Mouse (Mus musculus) embryonic facial prominence, embryonic 13.5 days (tissue): ENCODE measurements around the gene Spry1. TPM values are rescaled to one million over a fixed set of nuclear protein-coding genes. Genes with fewer than 3 reads are reported as not detected.

ENCODE experiments used
- ATAC-seq: fragments of 200-750 bp; cut with Nextera tagmentation; 2 replicates; pipeline ENCODE4 v1.8.0; 2017; ENCODE audit warnings: low read depth; ENCODE audit not compliant: insufficient number of reproducible peaks, insufficient read depth, low FRiP score, low TSS enrichment
- H3K27ac ChIP-seq: fragments of 300-500 bp; sonication (generic); 2 replicates; pipeline ENCODE4 v1.5.1; 2015; ENCODE audit warnings: moderate library complexity, mild to moderate bottlenecking, inconsistent platforms
- H3K27me3 ChIP-seq: fragments of 300-500 bp; sonication (generic); 2 replicates; pipeline ENCODE4 v1.6.1; 2015; ENCODE audit warnings: mild to moderate bottlenecking, inconsistent platforms
- H3K36me3 ChIP-seq: fragments of 300-500 bp; sonication (generic); 2 replicates; pipeline ENCODE4 v1.6.1; 2015; ENCODE audit warnings: mild to moderate bottlenecking, inconsistent platforms
- H3K4me1 ChIP-seq: fragments of 300-500 bp; sonication (generic); 2 replicates; pipeline ENCODE4 v1.6.1; 2015; ENCODE audit warnings: inconsistent platforms
- H3K4me2 ChIP-seq: fragments of 300-500 bp; sonication (generic); 2 replicates; pipeline ENCODE4 v1.6.1; 2015; ENCODE audit warnings: moderate library complexity, mild to moderate bottlenecking, inconsistent platforms
- H3K4me3 ChIP-seq: fragments of 300-500 bp; sonication (generic); 2 replicates; pipeline ENCODE4 v1.5.1; 2015; ENCODE audit warnings: mild to moderate bottlenecking, inconsistent platforms
- H3K9ac ChIP-seq: fragments of 300-500 bp; sonication (generic); 2 replicates; pipeline ENCODE4 v1.6.1; 2015; ENCODE audit warnings: mild to moderate bottlenecking, inconsistent platforms
- H3K9me3 ChIP-seq: fragments of 300-500 bp; sonication (generic); 2 replicates; pipeline ENCODE4 v1.6.1; 2016; ENCODE audit warnings: inconsistent platforms
- WGBS: fragments of 180-500 bp; shearing (Covaris S2); methylation state at CpG from one replicate; pipeline ENCODE4 v1.1.7; 2015; ENCODE audit warnings: mixed read lengths; 5-methylcytosine and 5-hydroxymethylcytosine counted together
- polyA plus RNA-seq: library from polyadenylated mRNA; unstranded; fragments of >200 nt; fragmentation: Nextera tagmentation; extraction: Ambion mirVana; gene quantifications from 2 replicates; pipeline ENCODE4 v1.2.1, GENCODE M21; 2015

The Spry1 gene
- polyA plus RNA-seq, 1 experiment from 2014 or later = 12.6 TPM

DNA sequence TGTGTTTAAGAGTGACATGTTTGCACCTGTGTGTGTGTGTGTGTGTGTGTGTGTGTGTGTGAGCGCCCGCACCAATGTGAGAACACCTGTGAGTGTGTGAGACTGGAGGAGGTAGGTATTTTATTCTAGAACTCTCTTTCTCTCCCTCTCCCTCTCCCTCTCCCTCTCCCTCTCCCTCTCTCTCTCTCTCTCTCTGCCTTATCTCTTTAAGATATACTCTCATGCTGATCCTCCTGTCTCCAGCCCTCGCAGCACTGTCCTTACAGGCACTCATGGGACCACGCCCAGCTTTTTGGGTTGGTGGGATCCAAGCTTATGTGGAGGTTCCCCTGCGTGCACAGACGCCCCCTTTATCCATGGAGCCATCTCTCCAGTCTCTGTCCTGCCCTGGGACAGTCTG, 15.0 kb downstream of the Spry1 start:
- no peak overlapping the region for H3K9ac ChIP-seq
- 64% methylated on average over 6 of the region's 6 CpGs for WGBS
- no peaks in the 10 kb centered on the region for H3K9me3 ChIP-seq
- H3K27me3 ChIP-seq = peaks cover 19% of the 10 kb centered on the region
- H3K4me3 ChIP-seq = peak overlapping the region; percentile 35; the same call in 1 of the 2 replicates
- H3K4me2 ChIP-seq = peak overlapping the region; percentile 57
- H3K36me3 ChIP-seq = no peaks in the 10 kb centered on the region
- no peak for ATAC-seq
- peaks cover 34% of the 10 kb centered on the region for H3K4me1 ChIP-seq
- peak overlapping the region; percentile 64; the same call in 1 of the 2 replicates for H3K27ac ChIP-seq

DNA sequence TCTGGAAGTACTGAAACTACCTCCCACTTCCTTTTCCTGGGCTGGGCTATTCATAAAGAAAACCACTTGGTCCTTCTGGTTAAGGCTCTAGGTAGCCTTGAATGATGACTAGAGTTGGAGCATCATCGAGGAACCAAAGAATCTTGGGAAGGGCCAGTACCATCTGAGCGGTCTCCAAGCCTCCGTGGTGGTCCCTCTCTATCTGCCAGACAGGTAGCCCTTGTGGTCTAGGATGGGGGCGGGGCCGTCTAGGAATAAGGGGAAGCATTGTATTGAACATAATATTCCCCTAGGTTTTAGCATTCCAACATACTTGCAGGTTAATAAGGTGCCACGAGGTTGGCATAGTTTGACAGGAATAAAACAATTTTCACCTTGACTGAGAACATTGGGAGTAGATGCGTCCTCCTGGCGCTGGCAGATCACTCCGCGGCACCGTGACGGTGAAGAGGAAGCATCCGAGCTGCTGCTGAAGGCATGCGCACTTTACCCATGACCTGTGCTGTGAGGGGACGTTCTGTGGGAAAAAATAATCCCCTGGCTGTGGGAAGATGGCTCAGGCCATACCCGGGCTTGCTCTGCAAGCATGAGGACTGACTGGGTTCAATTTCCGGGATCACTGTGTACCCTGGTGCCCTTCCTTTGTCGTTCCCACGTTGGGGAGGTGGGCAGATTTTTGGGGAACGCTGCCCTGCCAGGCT, 16.3 kb downstream of the Spry1 start:
- Histone ChIP-seq H3K4me2 (peak overlapping the region; percentile 52), H3K36me3 (no peaks in the 10 kb centered on the region), H3K4me3 (peak overlapping the region; percentile 22), H3K9ac (no peak overlapping the region), H3K9me3 (no peaks in the 10 kb centered on the region), H3K27ac (no peak overlapping the region), H3K4me1 (peaks cover 34% of the 10 kb centered on the region), H3K27me3 (peaks cover 19% of the 10 kb centered on the region)
- 18% methylated on average over 20 of the region's 20 CpGs for WGBS
- ATAC-seq = no peak

DNA sequence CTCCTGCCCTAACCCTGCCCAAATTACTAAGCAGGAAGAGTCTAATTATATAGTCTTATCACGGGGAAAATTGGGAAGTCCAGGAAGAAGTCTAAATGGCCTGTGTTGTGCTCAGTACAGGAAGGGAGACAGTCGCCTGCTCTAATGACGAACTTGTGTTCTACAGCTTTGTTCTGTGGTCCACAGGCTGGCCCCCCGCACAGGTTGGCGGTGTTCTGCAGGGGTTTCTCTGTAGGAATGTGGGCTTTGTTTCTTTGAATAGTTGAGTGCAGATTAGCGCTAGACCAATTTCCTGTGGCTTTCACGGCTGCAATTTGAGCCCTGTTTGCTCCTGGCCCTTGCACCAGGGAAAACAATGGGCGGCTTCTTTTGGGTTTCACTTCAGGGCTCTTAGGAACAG, 17.3 kb downstream of the Spry1 start:
- peak overlapping the region; percentile 44 for H3K4me2 ChIP-seq
- H3K9ac ChIP-seq = no peak overlapping the region
- H3K9me3 ChIP-seq = no peaks in the 10 kb centered on the region
- H3K36me3 ChIP-seq = no peaks in the 10 kb centered on the region
- ATAC-seq = no peak; the same call in 1 of the 2 replicates
- no peak overlapping the region; the same call in 1 of the 2 replicates for H3K27ac ChIP-seq
- WGBS = 3% methylated on average over 8 of the region's 8 CpGs
- peaks cover 19% of the 10 kb centered on the region for H3K27me3 ChIP-seq
- H3K4me3 ChIP-seq = peak overlapping the region; percentile 6; the same call in 1 of the 2 replicates
- H3K4me1 ChIP-seq = peaks cover 34% of the 10 kb centered on the region

DNA sequence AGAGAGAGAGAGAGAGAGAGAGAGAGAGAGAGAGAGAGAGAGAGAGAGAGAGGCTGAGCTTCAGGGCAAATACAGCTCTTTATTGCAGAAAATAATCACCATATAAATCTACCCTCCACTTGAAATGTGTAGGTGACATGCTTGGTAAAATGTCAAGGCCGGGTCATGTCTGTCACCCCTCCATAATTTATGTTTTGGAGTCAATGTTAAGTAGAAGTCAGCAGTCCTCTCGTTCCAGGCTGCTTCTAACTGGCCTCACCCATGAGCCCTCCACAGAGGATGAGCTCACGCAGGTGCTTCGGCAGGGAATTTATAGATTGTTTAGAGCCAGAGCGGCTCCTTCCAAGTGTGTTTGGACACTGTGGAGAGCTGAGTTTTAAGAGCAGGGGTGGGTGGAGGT, 18.4 kb downstream of the Spry1 start:
- Histone ChIP-seq H3K27me3 (peaks cover 19% of the 10 kb centered on the region), H3K9ac (no peak overlapping the region), H3K4me1 (peaks cover 33% of the 10 kb centered on the region), H3K4me2 (no peak overlapping the region), H3K27ac (no peak overlapping the region), H3K9me3 (no peaks in the 10 kb centered on the region), H3K4me3 (no peak overlapping the region), H3K36me3 (no peaks in the 10 kb centered on the region)
- 57% methylated on average over 5 of the region's 5 CpGs for WGBS
- ATAC-seq = no peak

DNA sequence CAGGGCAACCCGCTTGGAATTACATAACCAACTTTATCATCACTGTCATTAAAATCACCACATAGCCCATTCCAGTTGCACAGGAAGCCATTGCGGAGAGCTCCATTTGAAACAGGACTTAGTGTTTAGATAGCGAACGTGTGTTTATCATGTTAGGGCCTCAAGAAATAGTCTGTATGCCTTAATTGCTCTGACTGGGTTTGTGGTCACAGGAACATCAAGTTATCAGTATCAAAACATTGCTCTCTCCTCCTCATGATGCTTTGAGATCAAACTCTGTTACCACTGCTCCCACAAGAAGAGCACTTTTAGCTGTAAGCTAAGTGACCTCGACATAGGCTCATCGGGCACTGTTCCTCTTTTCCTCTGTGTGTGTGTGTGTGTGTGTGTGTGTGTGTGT, 19.9 kb downstream of the Spry1 start:
- H3K4me3 ChIP-seq = no peak overlapping the region
- no peaks in the 10 kb centered on the region for H3K9me3 ChIP-seq
- no peak for ATAC-seq
- no peaks in the 10 kb centered on the region for H3K36me3 ChIP-seq
- H3K27ac ChIP-seq = no peak overlapping the region
- H3K27me3 ChIP-seq = peaks cover 19% of the 10 kb centered on the region
- no peak overlapping the region for H3K9ac ChIP-seq
- H3K4me2 ChIP-seq = no peak overlapping the region
- H3K4me1 ChIP-seq = peaks cover 18% of the 10 kb centered on the region
- 68% methylated on average over 6 of the region's 6 CpGs for WGBS

DNA sequence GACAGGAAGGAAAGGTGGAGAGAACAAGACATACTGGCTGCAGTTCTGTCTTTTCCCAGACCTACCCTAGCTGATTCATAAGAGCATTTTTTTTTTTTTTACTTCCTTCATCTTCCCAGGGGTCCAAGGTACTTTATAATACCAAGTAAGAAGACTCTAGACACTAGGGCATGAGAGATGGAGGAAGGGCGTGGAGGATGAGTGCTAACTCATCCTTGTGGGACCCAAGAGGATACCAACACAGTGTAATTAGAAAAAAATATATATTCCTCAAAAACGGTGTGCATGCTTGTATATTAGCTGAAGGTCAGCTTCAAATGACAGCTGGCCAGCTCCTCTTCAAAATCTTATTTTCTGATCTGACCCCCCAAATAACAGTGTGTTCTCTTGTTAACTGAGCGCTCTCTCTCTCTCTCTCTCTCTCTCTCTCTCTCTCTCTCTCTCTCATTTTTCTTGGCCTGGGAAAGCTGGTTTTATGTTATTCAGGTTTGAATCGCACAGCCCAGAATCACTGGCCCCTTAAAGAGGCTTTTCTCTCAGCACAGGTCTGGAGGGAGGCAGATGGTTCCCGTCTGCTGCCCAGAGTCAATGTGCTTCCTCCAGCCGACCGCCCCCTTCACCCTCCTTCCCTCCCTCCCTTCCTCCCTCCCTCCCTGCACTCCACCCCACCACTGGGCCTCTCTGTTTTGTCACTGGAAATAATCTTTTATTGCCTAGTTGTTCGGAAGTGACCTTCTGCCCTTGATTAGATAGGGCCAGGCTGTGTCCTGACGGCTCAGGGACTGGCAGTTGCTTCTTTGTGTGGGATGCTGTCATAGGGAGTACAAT, 26.8 kb downstream of the Spry1 start:
- no peak for ATAC-seq
- H3K27me3 ChIP-seq = no peaks in the 10 kb centered on the region
- no peak overlapping the region for H3K27ac ChIP-seq
- no peak overlapping the region for H3K4me3 ChIP-seq
- 27% methylated on average over 9 of the region's 9 CpGs for WGBS
- no peak overlapping the region for H3K9ac ChIP-seq
- H3K4me1 ChIP-seq = peaks cover 9% of the 10 kb centered on the region
- H3K9me3 ChIP-seq = peaks cover 21% of the 10 kb centered on the region
- H3K4me2 ChIP-seq = no peak overlapping the region
- no peaks in the 10 kb centered on the region for H3K36me3 ChIP-seq

DNA sequence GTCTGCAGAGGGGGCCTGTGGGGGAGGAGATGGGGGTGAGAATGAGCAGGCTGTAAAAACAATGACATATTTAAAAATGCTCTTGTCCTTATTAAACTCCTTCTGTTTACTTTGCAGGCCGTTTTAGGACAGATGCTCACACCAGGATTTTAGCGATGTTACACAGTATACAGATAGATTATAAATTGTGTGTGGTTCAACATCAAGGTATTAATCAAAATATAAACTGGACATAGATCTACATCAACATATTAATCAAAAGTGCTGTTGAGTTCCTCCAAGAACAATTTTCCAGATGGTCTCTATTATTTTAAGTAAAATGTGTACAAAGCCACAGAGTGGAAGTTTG, 27.3 kb downstream of the Spry1 start:
- Histone ChIP-seq H3K27me3 (no peaks in the 10 kb centered on the region), H3K4me2 (no peak overlapping the region), H3K4me3 (no peak overlapping the region), H3K36me3 (no peaks in the 10 kb centered on the region), H3K9me3 (peaks cover 21% of the 10 kb centered on the region), H3K4me1 (peaks cover 11% of the 10 kb centered on the region), H3K9ac (no peak overlapping the region), H3K27ac (no peak overlapping the region)
- 23% methylated on average over 2 of the region's 2 CpGs for WGBS
- no peak for ATAC-seq

DNA sequence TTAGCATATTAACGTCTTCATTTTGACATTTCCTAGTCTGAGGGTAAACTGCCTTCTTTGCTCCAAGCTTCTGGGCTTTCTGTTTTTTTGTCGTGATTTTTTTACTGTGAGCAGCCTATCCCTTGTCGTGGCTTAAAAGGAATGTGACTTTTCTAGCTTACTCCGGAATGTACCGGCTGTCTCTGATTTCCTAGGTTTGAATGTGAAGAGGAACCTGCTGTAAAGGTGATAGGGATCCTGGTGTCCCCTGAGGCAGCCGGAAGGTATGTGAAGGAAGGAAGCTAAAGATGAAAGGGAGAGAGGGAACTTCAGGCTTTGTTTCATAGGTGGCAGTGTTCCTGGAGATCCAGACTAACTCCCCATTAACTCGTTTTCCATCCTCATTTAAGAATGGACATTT, 28.0 kb downstream of the Spry1 start:
- no peak for ATAC-seq
- Histone ChIP-seq H3K9me3 (peaks cover 21% of the 10 kb centered on the region), H3K36me3 (no peaks in the 10 kb centered on the region), H3K27ac (no peak overlapping the region), H3K4me3 (no peak overlapping the region), H3K9ac (no peak overlapping the region), H3K27me3 (0 out of 2 replicates have a peak, but pooled peaks cover 4% of the 10 kb centered on the region), H3K4me1 (peaks cover 12% of the 10 kb centered on the region), H3K4me2 (no peak overlapping the region)
- 22% methylated on average over 7 of the region's 7 CpGs for WGBS

DNA sequence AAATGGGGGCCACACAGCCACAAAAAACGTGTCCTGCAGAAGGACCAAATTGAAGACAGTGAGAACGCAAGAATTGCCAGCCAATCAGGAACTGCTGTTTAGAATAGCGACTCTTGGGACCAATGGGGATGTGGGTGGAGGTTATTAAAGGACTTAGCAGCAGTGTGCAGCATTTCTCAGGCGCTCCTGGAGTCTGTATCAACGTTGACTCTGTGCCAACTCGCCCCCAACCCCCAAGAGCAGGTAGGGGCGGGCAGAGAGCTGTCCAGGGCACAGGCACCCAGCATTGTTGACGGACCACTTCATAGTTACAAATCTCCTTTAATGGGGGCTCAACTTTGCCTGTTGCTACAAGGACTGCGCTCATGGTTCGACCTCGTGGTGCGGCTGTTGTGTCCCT, 28.9 kb downstream of the Spry1 start:
- 92% methylated on average over 12 of the region's 12 CpGs for WGBS
- peaks cover 21% of the 10 kb centered on the region for H3K9me3 ChIP-seq
- 0 out of 2 replicates have a peak, but pooled peaks cover 5% of the 10 kb centered on the region for H3K27me3 ChIP-seq
- no peaks in the 10 kb centered on the region for H3K36me3 ChIP-seq
- no peak for ATAC-seq
- H3K27ac ChIP-seq = no peak overlapping the region
- peaks cover 12% of the 10 kb centered on the region for H3K4me1 ChIP-seq
- H3K4me2 ChIP-seq = no peak overlapping the region
- no peak overlapping the region for H3K9ac ChIP-seq
- H3K4me3 ChIP-seq = no peak overlapping the region

DNA sequence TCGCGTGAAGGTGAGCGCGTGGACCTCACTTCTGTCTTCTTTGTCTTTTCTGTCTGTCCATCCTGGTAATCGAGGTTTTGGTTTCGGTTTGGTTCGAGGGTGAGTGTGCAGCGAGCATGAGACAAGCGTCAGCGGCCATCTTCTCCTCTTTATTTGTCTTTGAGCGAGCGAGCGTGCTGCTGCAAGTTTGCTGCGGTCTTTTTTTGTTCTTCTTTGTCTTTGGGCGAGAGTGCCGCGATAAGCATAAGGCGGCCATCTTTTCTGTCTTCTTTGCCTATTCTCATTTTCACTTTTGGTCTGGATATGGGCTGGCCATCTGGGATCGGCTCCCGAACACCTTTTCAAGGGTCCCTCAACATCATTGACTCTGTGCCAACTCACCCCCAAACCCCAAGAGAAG, 29.4 kb downstream of the Spry1 start:
- H3K27me3 ChIP-seq = 0 out of 2 replicates have a peak, but pooled peaks cover 5% of the 10 kb centered on the region
- no peak overlapping the region for H3K27ac ChIP-seq
- 98% methylated on average over 20 of the region's 20 CpGs for WGBS
- no peak overlapping the region for H3K4me2 ChIP-seq
- no peaks in the 10 kb centered on the region for H3K36me3 ChIP-seq
- ATAC-seq = no peak
- no peak overlapping the region for H3K4me3 ChIP-seq
- H3K9me3 ChIP-seq = peaks cover 21% of the 10 kb centered on the region
- H3K9ac ChIP-seq = no peak overlapping the region
- peaks cover 16% of the 10 kb centered on the region for H3K4me1 ChIP-seq

DNA sequence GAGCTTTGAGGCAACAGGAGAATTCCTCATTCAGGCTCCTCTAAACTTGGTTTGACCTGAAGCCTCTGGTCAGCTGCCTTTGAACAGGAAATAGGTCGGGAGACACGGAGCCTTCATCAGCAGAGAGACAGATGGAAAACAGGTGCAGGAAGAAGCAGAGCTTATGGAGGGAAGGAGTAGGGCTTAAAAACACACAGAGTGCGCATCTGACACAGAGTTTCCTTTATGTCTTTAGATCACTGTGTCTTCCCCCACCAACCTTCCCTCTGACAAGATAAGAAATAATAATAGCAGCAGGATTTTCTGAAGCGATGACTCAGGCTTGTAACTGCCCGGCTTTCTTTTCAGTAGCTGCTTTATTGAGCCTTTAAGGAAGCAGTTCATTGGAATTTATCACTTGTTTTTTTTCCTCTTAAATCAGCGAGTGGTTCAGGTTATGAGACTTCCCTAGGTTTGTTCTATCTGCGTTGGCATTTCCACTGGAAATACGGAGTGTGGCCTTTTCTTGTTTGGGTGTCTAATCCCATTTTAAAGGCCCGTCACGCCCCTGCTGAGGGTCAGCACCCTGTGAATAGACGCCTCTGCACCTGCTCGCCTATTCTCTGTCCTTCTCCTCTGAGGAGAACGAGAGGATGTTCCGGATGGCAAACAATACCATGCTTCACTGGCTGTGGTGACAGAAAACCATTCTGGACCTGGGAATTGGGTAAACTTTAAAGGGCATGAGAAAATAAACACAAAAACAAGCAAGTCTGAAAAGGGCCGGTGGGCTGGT, 32.7 kb downstream of the Spry1 start:
- no peak for ATAC-seq
- H3K4me3 ChIP-seq = no peak overlapping the region
- H3K27ac ChIP-seq = no peak overlapping the region
- WGBS = 24% methylated on average over 15 of the region's 15 CpGs
- H3K4me2 ChIP-seq = no peak overlapping the region
- peaks cover 9% of the 10 kb centered on the region; the same call in 1 of the 2 replicates for H3K27me3 ChIP-seq
- H3K9ac ChIP-seq = no peak overlapping the region
- H3K9me3 ChIP-seq = peaks cover 18% of the 10 kb centered on the region
- peaks cover 12% of the 10 kb centered on the region; the same call in 1 of the 2 replicates for H3K4me1 ChIP-seq
- no peaks in the 10 kb centered on the region for H3K36me3 ChIP-seq
